Mouse (Mus musculus) adrenal gland, adult 2 months (tissue): ENCODE data around the gene Ambn. TPM values are rescaled to one million over a fixed set of nuclear protein-coding genes. Genes with fewer than 3 reads are reported as not detected.
"Not testable (repeated sequence)": the region's sequence is repeated elsewhere in the genome, so short reads cannot be mapped to it uniquely, and the experiment has no call there.

ENCODE experiments used
- DNase-seq: peaks from one replicate; pipeline ENCODE4 v3.0.0; 2021
- long read RNA-seq: library from polyadenylated mRNA; stranded (forward); transcript quantifications from one replicate; pipeline ENCODE4 v2.0.0, GENCODE M21; 2021
- polyA plus RNA-seq: library from polyadenylated mRNA; depleted of rRNA; stranded (reverse); fragments of >200 nt; gene quantifications from 2 replicates; pipeline ENCODE4 v1.2.3, GENCODE M21; 2012; rRNA removed
- total RNA-seq, 2 experiments: library from RNA; stranded (reverse); gene quantifications; 2 replicates each; pipeline ENCODE4 v1.2.3; 2021

Ambn gene
- total RNA-seq (not detected), polyA plus RNA-seq (not detected in 2 replicates)
- long read RNA-seq: 0 reads

GRCm38 (mm10) chr5:88455691-88456090 is at the start of gene Ambn:
Gene Ambn, plus strand, starts transcription at chr5:88455991.
- DNase-seq: no peak

- DNase-seq: no peak
These were observed 35.3 kb upstream of the Ambn start for GRCm38 (mm10) chr5:88420319-88421065.

- not testable (repeated sequence) for DNase-seq
These were observed 30.9 kb upstream of the Ambn start for GRCm38 (mm10) chr5:88424892-88425291.

- DNase-seq: no peak
These were observed 29.0 kb upstream of the Ambn start for GRCm38 (mm10) chr5:88426753-88427152.

- DNase-seq: no peak
These were observed 11.7 kb downstream of the Ambn start for GRCm38 (mm10) chr5:88467471-88467870.

GRCm38 (mm10) chr5:88468807-88469704 is 13.3 kb downstream of the Ambn start:
- DNase-seq: no peak

- no peak for DNase-seq
These were observed 31.9 kb downstream of the Ambn start, which contains the start of gene Enam for GRCm38 (mm10) chr5:88487675-88488074. Gene Enam, plus strand, starts transcription at chr5:88487975.

- DNase-seq: no peak
These were observed 33.2 kb downstream of the Ambn start for GRCm38 (mm10) chr5:88489004-88489403.

GRCm38 (mm10) chr5:88491111-88491510 is 35.3 kb downstream of the Ambn start:
- no peak for DNase-seq

- DNase-seq: no peak
These were observed 44.0 kb downstream of the Ambn start for GRCm38 (mm10) chr5:88499781-88500180.

GRCm38 (mm10) chr5:88508555-88508954 is 52.8 kb downstream of the Ambn start:
- DNase-seq: no peak

- DNase-seq: no peak
These were observed 53.2 kb downstream of the Ambn start for GRCm38 (mm10) chr5:88508990-88509389.

Other genes with a start within 250 kb of the Ambn start
- gene Gm7714, start 187.1 kb upstream of the Ambn start, total RNA-seq: not detected
- not detected in 2 replicates for gene Gm7714, start 187.1 kb upstream of the Ambn start, polyA plus RNA-seq
- not detected for gene Prol1, start 138.7 kb upstream of the Ambn start, total RNA-seq
- not detected in 2 replicates for gene Prol1, start 138.7 kb upstream of the Ambn start, polyA plus RNA-seq
- not detected for gene Amtn, start 79.9 kb upstream of the Ambn start, total RNA-seq
- gene Amtn, start 79.9 kb upstream of the Ambn start, polyA plus RNA-seq: not detected in 2 replicates
- gene Enam, start 32.0 kb downstream of the Ambn start, total RNA-seq: not detected
- not detected in 2 replicates for gene Enam, start 32.0 kb downstream of the Ambn start, polyA plus RNA-seq
- under 1 TPM; 0.20 to 0.41 TPM for gene Jchain, start 71.9 kb downstream of the Ambn start, total RNA-seq
- gene Jchain, start 71.9 kb downstream of the Ambn start, polyA plus RNA-seq: 0.23 and 0.43 TPM in 2 replicates
- 10 to 100 TPM; 31.7 to 40.4 TPM for gene Utp3, start 98.5 kb downstream of the Ambn start, total RNA-seq
- 4.0 and 6.9 TPM in 2 replicates for gene Utp3, start 98.5 kb downstream of the Ambn start, polyA plus RNA-seq
- gene Rufy3, start 109.0 kb downstream of the Ambn start, total RNA-seq: 10 to 100 TPM; 26.3 to 29.6 TPM
- 8.3 and 10.2 TPM in 2 replicates for gene Rufy3, start 109.0 kb downstream of the Ambn start, polyA plus RNA-seq
- gene Grsf1, start 220.2 kb downstream of the Ambn start, total RNA-seq: 100 to 1,000 TPM; 123 to 142 TPM
- 118 and 135 TPM in 2 replicates for gene Grsf1, start 220.2 kb downstream of the Ambn start, polyA plus RNA-seq